Mouse (Mus musculus) stomach, adult 2 months (tissue): Measurements from ENCODE around the gene Olfr943. TPM values are rescaled to one million over a fixed set of nuclear protein-coding genes. Genes with fewer than 3 reads are reported as not detected.

Source experiments
- polyA plus RNA-seq: library from polyadenylated mRNA; depleted of rRNA; stranded (reverse); fragments of >200 nt; gene quantifications from 2 replicates; pipeline ENCODE4 v1.2.3, GENCODE M21; 2012; rRNA removed

The Olfr943 gene
- not detected in 2 replicates for polyA plus RNA-seq

DNA sequence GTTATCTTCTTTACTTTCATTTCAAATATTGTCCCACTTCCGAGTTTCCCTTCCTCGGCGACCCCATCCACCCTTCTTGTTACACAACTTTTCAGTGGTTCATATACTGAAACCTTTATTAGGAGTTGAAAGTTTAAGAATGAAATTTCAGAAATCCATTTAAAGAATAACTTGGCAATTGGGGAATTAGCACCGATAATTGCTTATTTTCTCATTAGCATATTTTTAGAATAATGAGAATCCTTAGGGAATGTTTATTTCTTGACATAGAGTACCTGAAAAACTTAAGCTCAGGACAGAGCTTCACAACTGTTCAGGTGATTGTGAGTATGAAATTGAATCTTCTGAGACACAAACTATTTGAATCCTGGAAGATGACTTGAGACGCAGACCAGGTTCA lies at the start of gene Olfr943:
Gene Olfr943, plus strand, starts transcription at position 301 of the 400 bp plus-strand sequence.

DNA sequence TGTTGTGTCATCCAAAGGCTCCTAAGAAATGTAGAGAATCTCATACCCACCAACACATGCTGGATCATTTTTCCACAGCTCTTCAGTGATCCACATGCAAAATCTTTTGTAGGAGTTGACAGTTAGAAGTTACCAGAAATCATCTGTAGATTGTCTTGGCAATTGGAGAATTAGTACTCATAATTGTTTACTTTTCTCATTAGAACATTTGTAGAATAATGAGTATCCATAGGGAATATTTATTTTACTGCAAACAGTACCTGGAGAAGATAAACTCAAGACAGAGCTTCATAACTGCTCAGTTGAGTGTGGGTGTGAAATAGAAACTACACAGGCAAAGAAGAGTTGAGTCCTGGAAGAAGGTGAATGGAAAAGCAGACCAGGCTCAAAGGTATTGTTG lies 38.3 kb upstream of the Olfr943 start, which contains the start of gene Olfr27:
Gene Olfr27, plus strand, starts transcription at position 301 of the 400 bp plus-strand sequence.

DNA sequence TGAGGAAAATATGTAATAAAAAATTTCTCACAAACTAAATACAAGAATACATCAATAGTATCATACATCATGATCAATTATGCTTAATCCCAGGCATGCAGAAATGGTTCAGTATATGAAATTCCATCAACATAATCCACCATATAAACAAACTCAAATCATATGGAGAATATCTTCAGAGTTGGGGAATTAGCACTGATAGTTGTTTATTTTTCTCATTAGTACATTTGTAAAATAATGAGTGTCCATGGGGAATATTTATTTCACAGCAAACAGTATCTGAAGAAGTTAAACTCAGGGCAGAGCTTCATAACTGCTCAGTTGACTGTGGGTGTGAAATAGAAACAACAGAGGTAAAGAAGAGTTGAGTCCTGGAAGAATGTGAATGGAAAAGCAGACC lies 35.5 kb downstream of the Olfr943 start, which contains the start of gene Olfr944:
Gene Olfr944, plus strand, starts transcription at position 301 of the 400 bp plus-strand sequence.

Other genes with a start within 250 kb of the Olfr943 start
- gene Olfr930, start 236.5 kb upstream of the Olfr943 start, polyA plus RNA-seq = not detected in 2 replicates
- not detected in 2 replicates for gene Olfr933, start 194.0 kb upstream of the Olfr943 start, polyA plus RNA-seq
- gene Olfr934, start 178.0 kb upstream of the Olfr943 start, polyA plus RNA-seq = not detected in 2 replicates
- not detected in 2 replicates for gene Olfr935, start 166.6 kb upstream of the Olfr943 start, polyA plus RNA-seq
- gene Olfr146, start 142.9 kb upstream of the Olfr943 start, polyA plus RNA-seq = not detected in 2 replicates
- gene Olfr937, start 101.4 kb upstream of the Olfr943 start, polyA plus RNA-seq = not detected in 2 replicates
- gene Olfr938, start 87.4 kb upstream of the Olfr943 start, polyA plus RNA-seq = not detected in 2 replicates
- not detected in 2 replicates for gene Olfr27, start 38.2 kb upstream of the Olfr943 start, polyA plus RNA-seq
- gene Olfr944, start 35.6 kb downstream of the Olfr943 start, polyA plus RNA-seq = not detected in 2 replicates
- gene Olfr1537, start 83.7 kb downstream of the Olfr943 start, polyA plus RNA-seq = not detected in 2 replicates
- not detected in 2 replicates for gene Olfr945, start 110.5 kb downstream of the Olfr943 start, polyA plus RNA-seq
- not detected in 2 replicates for gene Olfr948, start 159.7 kb downstream of the Olfr943 start, polyA plus RNA-seq
- not detected in 2 replicates for gene Olfr951, start 221.1 kb downstream of the Olfr943 start, polyA plus RNA-seq